Mouse (Mus musculus): ENCODE data around the gene Llgl2. TPM values are rescaled to one million over a fixed set of nuclear protein-coding genes. Genes with fewer than 3 reads are reported as not detected.

Llgl2 gene
- total RNA-seq, 2 experiments from 2014 or later: 20.0 to 21.2 TPM

GRCm38 (mm10) chr11:115809311-115809781, 14.5 kb upstream of the Llgl2 start:
- peak; percentile 65 for DNase-seq

- DNase-seq: peak; percentile 87
These were observed 13.5 kb upstream of the Llgl2 start for GRCm38 (mm10) chr11:115810377-115810776.

- no peak for DNase-seq
These were observed 12.3 kb upstream of the Llgl2 start for GRCm38 (mm10) chr11:115811381-115812093.

GRCm38 (mm10) chr11:115812095-115812494, 11.8 kb upstream of the Llgl2 start:
- DNase-seq: peak; percentile 58

GRCm38 (mm10) chr11:115812533-115813420, 11.1 kb upstream of the Llgl2 start:
- peak; percentile 55 for DNase-seq

GRCm38 (mm10) chr11:115813507-115814296, 10.1 kb upstream of the Llgl2 start, which contains the start of gene Caskin2:
Gene Caskin2 (minus strand): TSS chr11:115813639.
- DNase-seq: peak; percentile 98

- peak; percentile 90 for DNase-seq
These were observed 9.0 kb upstream of the Llgl2 start, which contains the start of gene Tsen54 for GRCm38 (mm10) chr11:115814605-115815450. Gene Tsen54 (plus strand): TSS chr11:115814724.

- no peak for DNase-seq
These were observed 6.5 kb upstream of the Llgl2 start for GRCm38 (mm10) chr11:115817331-115817730.

GRCm38 (mm10) chr11:115819915-115820623, 3.8 kb upstream of the Llgl2 start:
- DNase-seq: no peak

- DNase-seq: no peak
These were observed 2.8 kb upstream of the Llgl2 start for GRCm38 (mm10) chr11:115821001-115821400.

- no peak for DNase-seq
These were observed 964 bp downstream of the Llgl2 start for GRCm38 (mm10) chr11:115824813-115825212.

GRCm38 (mm10) chr11:115826487-115826886, 2.6 kb downstream of the Llgl2 start:
- DNase-seq: no peak

GRCm38 (mm10) chr11:115827624-115828023, 3.8 kb downstream of the Llgl2 start:
- DNase-seq: no peak

GRCm38 (mm10) chr11:115829036-115829435, 5.2 kb downstream of the Llgl2 start:
- no peak for DNase-seq

- DNase-seq: no peak
These were observed 6.9 kb downstream of the Llgl2 start for GRCm38 (mm10) chr11:115830550-115831325.

- DNase-seq: no peak
These were observed 7.7 kb downstream of the Llgl2 start for GRCm38 (mm10) chr11:115831518-115831917.

GRCm38 (mm10) chr11:115832064-115832463, 8.2 kb downstream of the Llgl2 start:
- no peak for DNase-seq

GRCm38 (mm10) chr11:115832523-115832922, 8.7 kb downstream of the Llgl2 start:
- DNase-seq: peak; percentile 59

- peak; percentile 39 for DNase-seq
These were observed 9.2 kb downstream of the Llgl2 start for GRCm38 (mm10) chr11:115833021-115833513.

GRCm38 (mm10) chr11:115834033-115834432, 10.2 kb downstream of the Llgl2 start:
- no peak for DNase-seq
